Mouse (Mus musculus) stomach, embryonic 15.5 days (tissue): Measurements from ENCODE around the gene Notum. TPM values are rescaled to one million over a fixed set of nuclear protein-coding genes. Genes with fewer than 3 reads are reported as not detected.

Experiments
- ATAC-seq: fragments of 200-750 bp; cut with Nextera tagmentation; 2 replicates; pipeline ENCODE4 v1.8.0; 2017; ENCODE audit warnings: low read depth, moderate number of reproducible peaks, moderate TSS enrichment; ENCODE audit not compliant: insufficient read depth, low FRiP score
- H3K27ac ChIP-seq: fragments of 300-500 bp; sonication (generic); 2 replicates; pipeline ENCODE4 v1.5.1; 2015; ENCODE audit warnings: mild to moderate bottlenecking, inconsistent platforms
- H3K27me3 ChIP-seq: fragments of 300-500 bp; sonication (generic); replicated peaks from 2 replicates; pipeline ENCODE4 v1.6.1; 2015; ENCODE audit warnings: inconsistent platforms
- H3K36me3 ChIP-seq: fragments of 300-500 bp; sonication (generic); 2 replicates; pipeline ENCODE4 v1.6.1; 2015; ENCODE audit warnings: inconsistent platforms
- H3K4me1 ChIP-seq: fragments of 300-500 bp; sonication (generic); 2 replicates; pipeline ENCODE4 v1.6.1; 2015; ENCODE audit warnings: inconsistent platforms
- H3K4me2 ChIP-seq: fragments of 300-500 bp; sonication (generic); 2 replicates; pipeline ENCODE4 v1.6.1; 2015; ENCODE audit warnings: mild to moderate bottlenecking, inconsistent platforms
- H3K4me3 ChIP-seq: fragments of 300-500 bp; sonication (generic); replicated peaks from 2 replicates; pipeline ENCODE4 v1.5.1; 2015; ENCODE audit warnings: inconsistent platforms
- H3K9ac ChIP-seq: fragments of 300-500 bp; sonication (generic); 2 replicates; pipeline ENCODE4 v1.6.1; 2015; ENCODE audit warnings: inconsistent platforms
- H3K9me3 ChIP-seq: fragments of 300-500 bp; sonication (generic); 2 replicates; pipeline ENCODE4 v1.6.1; 2016; ENCODE audit warnings: inconsistent platforms
- WGBS: fragments of 180-500 bp; shearing (Covaris S2); methylation state at CpG from one replicate; pipeline ENCODE4 v1.1.7; 2015; 5-methylcytosine and 5-hydroxymethylcytosine counted together
- polyA plus RNA-seq: library from polyadenylated mRNA; unstranded; fragments of >200 nt; fragmentation: Nextera tagmentation; extraction: Ambion mirVana; gene quantifications from 2 replicates; pipeline ENCODE4 v1.2.1, GENCODE M21; 2015

The Notum gene
- polyA plus RNA-seq, 1 experiment from 2014 or later = 4.9 TPM

DNA sequence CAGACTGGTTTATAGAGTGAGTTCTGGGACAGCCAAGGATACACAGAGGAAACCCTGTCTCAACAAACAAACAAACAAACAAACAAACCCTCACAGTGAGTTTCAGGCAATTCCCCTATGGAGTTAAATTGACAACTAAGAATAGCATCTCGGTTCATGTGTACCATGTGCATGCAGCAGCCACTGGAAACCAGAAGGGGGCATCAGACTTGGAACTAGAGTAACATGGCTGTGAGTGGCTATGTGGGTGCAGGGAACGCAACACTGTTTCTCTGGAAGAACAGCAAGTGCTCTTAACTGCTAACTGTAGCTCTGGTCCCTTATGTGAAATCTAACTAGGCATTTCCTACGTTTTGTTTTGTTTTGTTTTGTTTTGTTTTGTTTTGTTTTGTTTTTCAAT, 9.1 kb downstream of the Notum start:
- H3K9ac ChIP-seq = no peak overlapping the region
- peaks cover 7% of the 10 kb centered on the region; the same call in 1 of the 2 replicates for H3K27me3 ChIP-seq
- 75% methylated on average over 3 of the region's 3 CpGs for WGBS
- peaks cover 4% of the 10 kb centered on the region; the same call in 1 of the 2 replicates for H3K4me1 ChIP-seq
- no peaks in the 10 kb centered on the region for H3K9me3 ChIP-seq
- no peak overlapping the region for H3K4me3 ChIP-seq
- no peak for ATAC-seq
- H3K27ac ChIP-seq = no peak overlapping the region
- H3K4me2 ChIP-seq = no peak overlapping the region
- no peaks in the 10 kb centered on the region for H3K36me3 ChIP-seq

DNA sequence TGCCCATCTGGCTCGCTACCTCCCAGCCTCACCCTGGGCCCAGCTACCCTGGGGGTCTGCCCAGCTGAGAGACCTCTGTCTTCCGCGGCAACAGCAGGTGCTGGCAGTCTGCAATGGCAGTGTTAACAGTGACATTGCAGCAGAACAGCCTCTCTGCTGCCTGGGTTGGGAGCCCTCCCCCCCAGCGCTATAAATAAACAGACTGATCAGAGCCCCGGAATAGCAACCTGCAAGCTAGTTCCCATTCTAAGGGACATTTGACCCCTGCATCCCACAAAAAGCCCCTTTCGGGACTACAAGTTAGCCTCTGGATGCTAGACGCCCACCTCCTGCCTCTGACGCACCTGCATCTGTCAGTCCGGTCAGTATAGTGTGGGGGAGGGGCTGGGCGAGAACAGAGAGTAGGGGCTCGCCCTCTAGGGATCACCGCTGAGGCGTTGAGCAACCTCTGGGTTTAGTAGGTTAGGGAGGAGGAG, 12.9 kb downstream of the Notum start, which contains the start of gene Myadml2:
Myadml2 (minus strand) TSS at position 158 of the 476 bp plus-strand sequence.
- Histone ChIP-seq H3K9me3 (no peaks in the 10 kb centered on the region), H3K4me3 (peak within 1 kb of the TSS; percentile 28), H3K9ac (no peak within 1 kb of the TSS), H3K27ac (no peak within 1 kb of the TSS), H3K27me3 (no peaks in the 10 kb centered on the region), H3K4me1 (peaks cover 8% of the 10 kb centered on the region; the same call in 1 of the 2 replicates), H3K4me2 (peak within 1 kb of the TSS; percentile 56), H3K36me3 (no peaks in the 10 kb centered on the region)
- ATAC-seq = no peak
- WGBS = 5% methylated on average over 13 of the region's 13 CpGs

DNA sequence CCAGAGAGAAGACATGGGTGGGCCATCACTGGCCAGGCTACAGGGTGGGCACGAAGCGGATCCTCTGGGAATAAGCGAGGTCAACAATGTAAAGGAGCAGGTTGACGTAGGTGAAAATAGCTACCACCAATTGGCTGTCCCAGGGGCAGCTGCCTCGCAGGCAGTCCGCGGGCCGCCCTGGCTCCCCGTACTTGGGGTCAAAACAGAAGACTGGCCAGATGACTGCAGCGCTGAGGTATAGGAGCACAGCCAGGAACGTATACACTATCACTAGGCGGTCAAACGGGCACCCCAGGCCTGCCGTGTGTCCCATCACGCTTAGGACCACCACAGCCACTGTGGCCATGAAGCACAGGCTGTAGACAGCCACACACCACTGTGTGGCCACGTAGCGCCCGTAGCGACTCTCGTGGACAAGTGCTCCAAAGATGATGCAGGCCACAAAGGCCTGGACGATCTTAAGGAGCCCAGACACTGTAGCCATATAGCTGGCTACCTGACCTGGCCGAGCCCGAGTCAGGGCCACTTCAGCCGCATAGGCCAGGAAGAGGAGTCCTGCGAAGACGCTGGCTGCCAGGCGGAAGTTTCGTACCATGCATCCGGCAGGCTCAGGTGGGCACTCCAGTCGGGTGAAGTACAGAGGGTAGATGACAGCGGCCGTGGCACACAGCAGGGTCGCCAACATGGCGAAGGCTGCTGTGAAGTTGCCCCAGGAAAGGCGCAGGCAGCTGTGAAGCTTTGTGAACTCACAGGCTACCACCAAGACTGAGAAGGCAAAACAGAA, 13.7 kb downstream of the Notum start:
- 81% methylated on average over 35 of the region's 35 CpGs for WGBS
- no peak overlapping the region for H3K9ac ChIP-seq
- H3K4me2 ChIP-seq = 0 out of 2 replicates have a peak overlapping the region, but pooled peaks have one; percentile 56

DNA sequence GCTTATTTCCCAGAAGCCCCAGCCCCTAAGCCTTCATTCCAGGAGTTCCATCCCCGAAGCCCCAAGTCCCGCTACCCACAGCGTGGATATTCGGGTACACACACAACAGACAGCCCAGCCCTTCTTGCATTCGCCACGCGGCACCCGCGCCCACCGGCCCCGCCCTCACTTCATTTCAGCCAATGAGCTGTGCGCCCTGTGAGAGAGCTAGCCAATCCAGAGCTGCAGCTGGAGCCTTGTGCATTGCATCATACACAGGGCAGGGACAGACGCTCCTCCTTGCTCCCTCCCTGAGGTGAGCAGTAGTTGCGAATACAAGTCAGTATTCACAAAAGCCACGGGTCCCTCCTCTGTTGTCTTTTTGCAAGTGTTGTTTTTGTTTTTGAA, 17.4 kb downstream of the Notum start, which contains the start of gene Pycr1:
Pycr1 (minus strand) TSS at position 169 of the 387 bp plus-strand sequence.
- H3K9me3 ChIP-seq = no peaks in the 10 kb centered on the region
- H3K27me3 ChIP-seq = no peaks in the 10 kb centered on the region
- WGBS = 2% methylated on average over 15 of the region's 15 CpGs
- ATAC-seq = peak; percentile 99
- H3K9ac ChIP-seq = peak within 1 kb of the TSS; percentile 35; the same call in 1 of the 2 replicates
- H3K4me3 ChIP-seq = peak within 1 kb of the TSS; percentile 53
- H3K27ac ChIP-seq = peak within 1 kb of the TSS; percentile 27; the same call in 1 of the 2 replicates
- peak within 1 kb of the TSS; percentile 88 for H3K4me2 ChIP-seq
- peaks cover 14% of the 10 kb centered on the region; the same call in 1 of the 2 replicates for H3K4me1 ChIP-seq
- no peaks in the 10 kb centered on the region for H3K36me3 ChIP-seq

More for the DNA sequence above, 13.7 kb downstream of the Notum start:
- H3K4me3 ChIP-seq = no peak overlapping the region
- no peak for ATAC-seq
- H3K9me3 ChIP-seq = no peaks in the 10 kb centered on the region
- peaks cover 14% of the 10 kb centered on the region; the same call in 1 of the 2 replicates for H3K4me1 ChIP-seq
- no peak overlapping the region for H3K27ac ChIP-seq
- H3K36me3 ChIP-seq = no peaks in the 10 kb centered on the region
- H3K27me3 ChIP-seq = no peaks in the 10 kb centered on the region

DNA sequence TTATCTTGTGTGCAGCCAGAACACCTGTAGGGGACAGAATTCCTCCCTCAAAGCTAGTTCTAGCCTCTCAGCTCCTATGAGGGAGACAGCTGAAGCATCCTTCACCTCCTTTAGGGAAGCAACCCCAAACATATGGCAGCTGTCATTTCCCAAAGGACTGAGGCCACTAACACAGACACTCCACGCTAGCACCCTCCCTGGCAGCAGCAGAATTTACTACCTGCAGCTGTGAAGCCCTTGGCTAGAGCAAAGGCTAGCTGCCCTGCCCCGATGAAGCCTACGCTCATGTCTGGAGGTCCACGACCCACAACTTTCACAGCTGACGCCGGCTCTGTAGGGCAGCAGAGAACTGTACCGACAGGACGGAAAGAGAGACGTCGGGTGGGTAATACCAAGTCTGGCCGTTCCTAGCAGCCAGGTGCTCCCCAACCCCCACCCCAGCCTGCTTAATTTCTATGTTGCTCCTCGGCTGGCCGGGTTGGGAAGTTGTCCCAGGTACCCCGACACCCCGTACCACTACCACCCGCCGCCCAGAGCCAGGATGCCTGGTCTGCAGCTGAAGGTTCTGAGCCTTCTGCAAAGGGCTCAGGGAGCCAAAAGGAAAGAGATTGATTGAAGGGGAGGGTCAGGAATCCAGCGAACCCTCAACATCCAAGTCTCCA, 17.9 kb downstream of the Notum start:
- Histone ChIP-seq H3K9ac (peak overlapping the region; percentile 35; the same call in 1 of the 2 replicates), H3K27ac (peak overlapping the region; percentile 27; the same call in 1 of the 2 replicates), H3K27me3 (no peaks in the 10 kb centered on the region), H3K9me3 (no peaks in the 10 kb centered on the region), H3K4me2 (peak overlapping the region; percentile 88), H3K4me3 (peak overlapping the region; percentile 53), H3K36me3 (no peaks in the 10 kb centered on the region), H3K4me1 (peaks cover 11% of the 10 kb centered on the region; the same call in 1 of the 2 replicates)
- WGBS = under 1% methylated on average over 18 of the region's 18 CpGs
- peak; percentile 34; the same call in 1 of the 2 replicates for ATAC-seq

DNA sequence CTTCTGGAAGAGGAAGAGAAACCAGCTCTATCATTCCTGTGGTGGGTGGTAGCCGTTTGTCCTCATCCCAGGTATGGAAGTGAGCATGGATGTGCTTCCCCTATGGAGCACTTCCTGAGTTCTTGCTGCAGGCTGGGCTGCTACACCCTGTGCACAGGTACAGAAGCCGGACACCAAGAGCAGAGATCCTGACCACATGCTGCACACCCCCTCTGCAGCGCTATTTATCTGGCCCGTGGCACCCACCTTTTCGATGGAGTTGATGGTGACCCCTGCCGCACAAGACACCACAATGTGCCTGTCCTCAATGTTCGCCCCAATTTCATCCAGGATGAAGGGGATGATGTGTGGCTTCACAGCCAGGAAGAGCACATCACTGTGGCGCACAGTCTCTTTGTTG, 19.1 kb downstream of the Notum start:
- H3K9ac ChIP-seq = no peak overlapping the region
- 0 out of 2 replicates have a peak, but pooled peaks cover 9% of the 10 kb centered on the region for H3K4me1 ChIP-seq
- H3K27ac ChIP-seq = no peak overlapping the region
- H3K4me3 ChIP-seq = no peak overlapping the region
- no peak overlapping the region for H3K4me2 ChIP-seq
- no peaks in the 10 kb centered on the region for H3K36me3 ChIP-seq
- no peaks in the 10 kb centered on the region for H3K27me3 ChIP-seq
- H3K9me3 ChIP-seq = no peaks in the 10 kb centered on the region
- no peak for ATAC-seq
- WGBS = 83% methylated on average over 8 of the region's 8 CpGs

DNA sequence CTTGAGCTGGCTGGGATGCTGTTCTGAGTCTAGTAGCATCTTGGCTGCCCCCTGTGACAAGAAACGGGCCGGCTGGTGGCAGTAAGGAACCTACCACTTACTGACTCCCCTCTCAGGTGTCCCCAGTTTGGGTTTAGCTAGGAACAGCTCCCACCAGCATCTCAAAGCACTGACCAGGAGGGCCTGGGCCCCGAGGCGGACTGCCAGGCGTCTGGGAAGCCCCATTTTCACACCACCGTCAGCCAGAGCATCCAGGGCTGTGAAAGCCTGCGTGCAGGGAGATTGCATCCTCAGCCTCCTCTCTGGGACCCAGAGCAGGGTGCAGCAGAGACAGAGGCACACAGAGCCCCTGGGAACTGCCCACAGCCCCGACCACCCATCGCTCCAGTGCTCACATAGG, 19.7 kb downstream of the Notum start:
- no peak for ATAC-seq
- Histone ChIP-seq H3K9me3 (no peaks in the 10 kb centered on the region), H3K27ac (no peak overlapping the region), H3K9ac (no peak overlapping the region), H3K36me3 (no peaks in the 10 kb centered on the region), H3K27me3 (no peaks in the 10 kb centered on the region), H3K4me1 (0 out of 2 replicates have a peak, but pooled peaks cover 9% of the 10 kb centered on the region), H3K4me2 (no peak overlapping the region), H3K4me3 (no peak overlapping the region)
- 62% methylated on average over 9 of the region's 9 CpGs for WGBS

DNA sequence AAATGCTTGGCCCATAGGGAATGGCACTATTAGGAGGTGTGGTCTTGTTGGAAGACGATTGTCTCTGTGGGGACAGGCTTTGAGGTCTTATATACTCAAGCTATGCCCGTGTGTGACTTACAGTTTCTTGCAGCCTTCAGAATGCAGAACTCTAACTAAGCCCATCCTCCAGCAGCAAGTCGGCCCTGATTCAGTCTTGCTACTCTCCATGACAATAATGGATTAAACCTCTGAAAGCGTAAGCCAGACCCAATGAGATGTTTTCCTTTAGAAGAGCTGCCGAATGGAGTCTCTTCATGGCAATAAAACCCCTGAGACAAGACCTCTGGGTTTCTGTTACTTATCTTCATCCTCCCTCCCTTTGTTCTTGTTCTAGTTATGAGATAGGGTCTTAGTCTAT, 26.2 kb downstream of the Notum start:
- Histone ChIP-seq H3K27ac (no peak overlapping the region), H3K4me2 (no peak overlapping the region), H3K36me3 (no peaks in the 10 kb centered on the region), H3K9me3 (no peaks in the 10 kb centered on the region), H3K27me3 (no peaks in the 10 kb centered on the region), H3K4me3 (no peak overlapping the region), H3K4me1 (peaks cover 26% of the 10 kb centered on the region), H3K9ac (no peak overlapping the region)
- ATAC-seq = no peak
- WGBS = 84% methylated on average over 5 of the region's 5 CpGs

DNA sequence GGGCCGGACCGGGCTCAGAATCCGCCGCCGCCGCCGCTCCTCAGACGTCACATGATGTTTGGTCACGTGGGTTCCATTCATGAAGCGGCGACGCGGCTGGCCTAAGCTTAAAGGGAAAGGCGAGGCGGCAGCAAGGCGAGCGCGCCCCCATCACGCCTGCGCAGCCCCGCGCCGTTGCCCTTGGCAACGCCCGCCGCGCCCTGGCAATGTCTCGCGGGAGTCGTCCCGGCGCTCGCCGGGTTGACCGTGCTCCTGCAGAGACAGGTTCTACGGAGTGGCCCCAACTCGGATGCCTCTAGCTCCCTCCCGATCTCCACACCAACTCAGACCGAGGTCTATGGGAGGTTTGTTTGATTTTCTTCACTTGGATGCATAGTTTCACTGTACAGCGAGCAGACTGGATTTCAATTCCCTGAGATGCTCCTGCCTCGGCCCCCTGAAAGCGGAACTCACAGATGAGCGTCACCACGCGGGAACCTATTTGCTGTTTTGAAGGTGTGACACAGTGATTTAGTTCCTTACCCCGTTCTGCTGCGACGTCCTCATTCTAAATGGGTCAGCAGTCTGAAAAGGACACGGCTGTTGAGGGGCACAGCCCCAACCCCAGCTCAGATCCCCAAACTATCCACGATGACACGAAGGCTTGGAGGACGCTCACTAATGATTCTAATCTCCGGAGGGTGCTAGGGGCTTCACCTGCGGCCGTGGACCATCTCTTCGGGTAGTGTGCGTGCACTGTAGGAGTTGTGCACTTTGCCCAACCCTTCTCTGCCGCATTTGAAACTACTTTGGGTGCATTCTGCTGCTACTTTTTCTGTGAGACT, 27.2 kb downstream of the Notum start, which contains the start of gene Mafg:
Mafg (minus strand) TSS at position 81 of the 824 bp plus-strand sequence.
- H3K4me1 ChIP-seq = peaks cover 31% of the 10 kb centered on the region
- WGBS = 9% methylated on average over 58 of the region's 58 CpGs
- no peaks in the 10 kb centered on the region for H3K9me3 ChIP-seq
- peaks cover 5% of the 10 kb centered on the region for H3K36me3 ChIP-seq
- peak within 1 kb of the TSS; percentile 94 for H3K4me3 ChIP-seq
- H3K4me2 ChIP-seq = peak within 1 kb of the TSS; percentile 86
- H3K27ac ChIP-seq = peak within 1 kb of the TSS; percentile 95
- H3K9ac ChIP-seq = peak within 1 kb of the TSS; percentile 94
- H3K27me3 ChIP-seq = no peaks in the 10 kb centered on the region
- ATAC-seq = peak; percentile 84

DNA sequence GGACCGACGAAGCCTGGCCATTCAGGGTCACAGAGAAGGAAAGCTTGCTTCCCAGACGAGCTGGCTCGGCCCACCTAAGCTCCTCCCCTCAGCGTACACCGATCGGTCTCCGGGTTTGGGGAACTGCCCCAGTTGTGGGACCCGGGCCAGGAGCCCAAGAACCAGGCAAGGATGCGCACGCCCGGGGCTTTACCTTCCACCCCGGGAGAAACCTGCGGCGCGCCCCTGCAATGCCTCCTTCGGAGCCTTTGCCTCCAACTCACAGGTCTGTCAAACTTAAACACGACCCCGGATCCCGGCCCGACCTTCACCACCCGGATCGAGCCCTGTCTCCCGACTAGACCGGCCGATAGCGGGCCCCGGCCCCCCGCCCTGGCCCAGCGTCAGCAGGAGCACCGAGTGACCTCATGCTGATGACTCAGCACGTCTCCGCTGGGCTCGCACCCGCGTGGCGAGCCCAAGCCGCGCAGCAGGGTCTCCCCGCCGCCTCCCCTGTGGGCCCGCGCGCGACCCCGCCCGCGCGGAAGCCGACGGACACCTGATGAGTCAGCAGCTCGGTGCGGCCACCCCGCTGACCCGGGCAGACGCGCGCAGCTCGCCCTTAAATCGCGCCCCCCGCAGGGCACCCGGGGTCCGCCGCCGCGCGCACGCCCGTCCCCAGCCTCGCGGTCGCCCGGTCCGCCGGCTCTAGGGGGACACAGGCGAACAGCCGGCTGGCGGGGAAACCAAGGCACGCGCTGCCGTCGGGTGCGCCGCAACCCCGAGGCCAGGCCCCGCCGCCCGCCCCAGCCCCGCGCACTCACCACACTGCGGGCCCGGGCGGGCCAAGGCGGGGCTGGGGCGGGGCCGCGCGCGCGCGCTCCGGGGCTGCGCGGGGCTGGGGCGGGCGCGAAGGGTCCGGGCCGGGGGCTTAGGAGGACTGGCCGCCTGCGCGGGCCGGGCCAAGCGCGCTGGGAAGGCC, 28.1 kb downstream of the Notum start:
- H3K36me3 ChIP-seq = peaks cover 7% of the 10 kb centered on the region
- under 1% methylated on average over 114 of the region's 116 CpGs for WGBS
- peak overlapping the region; percentile 95 for H3K27ac ChIP-seq
- ATAC-seq = peak; percentile 67
- H3K4me1 ChIP-seq = peaks cover 31% of the 10 kb centered on the region
- peak overlapping the region; percentile 86 for H3K4me2 ChIP-seq
- H3K4me3 ChIP-seq = peak overlapping the region; percentile 94
- H3K9me3 ChIP-seq = no peaks in the 10 kb centered on the region
- H3K27me3 ChIP-seq = no peaks in the 10 kb centered on the region
- H3K9ac ChIP-seq = peak overlapping the region; percentile 94
